Mouse (Mus musculus): Measurements from ENCODE around the gene Hacd4.
A peak's percentile ranks its signal among the peaks of the same experiment; 100 is the strongest.
"Not testable (repeated sequence)": the region's sequence is repeated elsewhere in the genome, so short reads cannot be mapped to it uniquely, and the experiment has no call there.

Hacd4 gene

DNA sequence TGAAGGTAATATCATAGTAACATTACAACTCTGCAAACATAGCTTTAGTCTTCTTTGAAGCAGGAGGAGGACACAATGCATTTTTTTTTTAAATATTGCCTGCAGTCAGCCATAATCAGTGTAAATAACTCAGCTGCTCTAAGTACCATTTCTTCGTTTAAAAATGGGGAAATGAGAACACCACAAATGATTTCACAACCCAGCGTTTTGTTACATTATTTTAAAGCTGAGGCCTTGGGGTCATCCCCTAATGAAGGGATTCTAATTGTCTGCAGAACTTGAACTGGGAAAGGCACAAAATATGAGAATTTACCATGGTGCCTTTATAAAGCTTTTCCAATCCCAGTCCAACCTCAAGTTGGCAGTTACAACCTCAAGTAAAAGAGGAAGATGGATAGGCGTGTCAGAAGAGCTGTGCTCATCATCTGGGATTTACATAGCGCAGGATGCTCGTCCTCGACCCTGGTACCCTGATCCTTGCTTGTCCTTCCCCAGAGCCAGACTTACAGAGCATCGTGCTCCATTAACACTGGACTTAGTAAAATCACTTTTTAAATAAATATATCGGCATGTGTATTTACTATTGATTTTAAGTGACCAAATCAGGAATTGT is 6.2 kb downstream of the Hacd4 start:
- no peak for DNase-seq (ENCODE audit: low spot score in 2 of 2)

DNA sequence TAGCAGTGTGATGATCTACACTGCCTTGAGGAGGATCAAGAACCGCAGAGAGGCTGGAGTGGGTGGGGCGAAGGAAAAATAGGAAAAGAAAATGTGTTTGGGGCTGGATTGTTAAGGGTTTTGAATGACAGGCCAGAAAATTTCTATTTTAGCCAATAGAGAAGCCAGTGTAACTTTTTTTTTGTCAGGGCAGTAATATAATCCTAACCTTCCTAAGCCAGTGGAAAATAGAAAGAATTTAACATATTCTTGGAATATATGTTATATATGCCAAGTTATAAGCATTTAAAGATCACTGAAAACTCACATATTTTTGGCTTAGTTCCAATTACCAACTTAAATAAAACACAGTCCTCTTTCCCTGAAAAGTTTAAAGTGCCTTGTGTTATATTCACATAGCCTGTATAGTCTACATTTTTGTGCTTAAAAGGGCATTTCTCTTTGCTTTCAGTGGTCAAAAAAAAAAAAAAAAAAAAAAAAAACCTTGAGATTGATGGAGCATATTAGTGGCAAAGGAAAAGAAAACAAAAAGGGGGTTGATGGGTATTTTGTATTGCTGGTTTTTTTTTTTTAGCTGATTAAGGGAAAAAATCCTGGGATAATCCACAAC is 11.0 kb downstream of the Hacd4 start:
- no peak for DNase-seq (ENCODE audit: low spot score in 2 of 2)

- DNase-seq (ENCODE audit: low spot score in 2 of 2) = no peak
Observed at GRCm38 (mm10) chr4:88424563-88424962, 14.2 kb downstream of the Hacd4 start.

DNA sequence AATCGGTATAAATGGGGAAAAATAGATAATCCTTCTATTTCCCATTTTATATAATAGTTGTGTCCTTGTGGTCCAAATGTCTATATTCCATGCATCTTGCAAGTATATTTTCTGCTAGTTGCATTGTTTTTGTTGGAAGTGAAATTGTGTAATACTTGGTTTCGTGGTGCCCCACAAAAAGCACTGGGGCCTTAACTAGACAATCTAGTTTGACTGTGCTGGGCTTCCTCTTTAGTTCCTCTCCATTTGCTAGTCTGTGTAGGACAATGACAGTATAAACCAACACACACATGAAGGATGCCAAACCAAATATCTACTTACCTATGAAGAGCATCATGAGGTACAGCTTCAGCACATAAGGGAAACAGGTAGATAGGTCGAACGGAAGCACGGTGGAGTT is 19.4 kb downstream of the Hacd4 start:
- DNase-seq (ENCODE audit: low spot score in 2 of 2) = no peak

DNA sequence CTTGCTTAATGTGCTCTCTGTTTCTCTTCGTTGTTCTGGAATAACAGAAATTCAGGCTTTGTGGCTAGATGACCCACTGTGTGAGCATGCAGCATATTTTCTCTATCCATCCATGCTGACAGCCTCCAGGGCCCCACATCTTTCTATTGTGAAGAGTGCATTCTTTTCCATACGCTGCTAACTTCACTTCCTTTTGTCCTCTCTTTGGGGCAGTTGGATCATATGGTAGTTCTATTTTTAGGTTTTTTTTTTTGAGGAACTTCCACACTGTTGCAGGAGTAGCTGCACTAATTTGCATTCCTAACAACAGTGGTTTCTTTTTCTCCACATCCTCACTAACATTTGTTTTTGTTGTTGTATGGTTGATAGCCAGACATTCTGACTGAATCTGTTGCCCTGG is 23.7 kb downstream of the Hacd4 start:
- DNase-seq (ENCODE audit: low spot score in 2 of 2) = no peak

- no peak for DNase-seq (ENCODE audit: low spot score in 2 of 2)
Observed at GRCm38 (mm10) chr4:88412331-88412730, 26.4 kb downstream of the Hacd4 start.

DNA sequence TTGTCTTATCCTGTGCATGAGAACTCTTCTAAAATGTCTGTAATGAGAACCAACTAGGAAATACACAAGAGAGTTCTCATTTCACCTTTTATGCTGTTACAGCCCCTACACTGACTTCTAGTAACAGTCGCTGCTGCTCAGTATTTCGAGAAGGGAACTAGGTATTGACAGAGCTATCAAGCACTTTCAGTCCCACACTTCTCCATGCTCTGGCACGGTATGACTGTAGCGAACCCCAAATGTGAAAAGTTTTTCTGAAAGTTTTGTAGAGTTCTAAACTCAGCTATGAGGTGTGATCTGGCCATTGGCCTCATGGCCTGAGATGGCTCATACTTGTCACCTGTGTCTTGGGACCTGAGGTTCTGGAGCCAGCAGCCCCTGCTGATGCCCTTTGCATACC is 29.4 kb downstream of the Hacd4 start:
- no peak for DNase-seq (ENCODE audit: low spot score in 2 of 2)

- no peak for DNase-seq (ENCODE audit: low spot score in 2 of 2)
Observed at GRCm38 (mm10) chr4:88406887-88407696, 31.6 kb downstream of the Hacd4 start.

GRCm38 (mm10) chr4:88402884-88403283 is 35.8 kb downstream of the Hacd4 start:
- DNase-seq (ENCODE audit: low spot score in 2 of 2) = no peak

- no peak for DNase-seq (ENCODE audit: low spot score in 2 of 2)
Observed at GRCm38 (mm10) chr4:88400992-88401313, 37.8 kb downstream of the Hacd4 start.

- no peak for DNase-seq (ENCODE audit: low spot score in 2 of 2)
Observed at GRCm38 (mm10) chr4:88400302-88400991, 38.3 kb downstream of the Hacd4 start.

DNA sequence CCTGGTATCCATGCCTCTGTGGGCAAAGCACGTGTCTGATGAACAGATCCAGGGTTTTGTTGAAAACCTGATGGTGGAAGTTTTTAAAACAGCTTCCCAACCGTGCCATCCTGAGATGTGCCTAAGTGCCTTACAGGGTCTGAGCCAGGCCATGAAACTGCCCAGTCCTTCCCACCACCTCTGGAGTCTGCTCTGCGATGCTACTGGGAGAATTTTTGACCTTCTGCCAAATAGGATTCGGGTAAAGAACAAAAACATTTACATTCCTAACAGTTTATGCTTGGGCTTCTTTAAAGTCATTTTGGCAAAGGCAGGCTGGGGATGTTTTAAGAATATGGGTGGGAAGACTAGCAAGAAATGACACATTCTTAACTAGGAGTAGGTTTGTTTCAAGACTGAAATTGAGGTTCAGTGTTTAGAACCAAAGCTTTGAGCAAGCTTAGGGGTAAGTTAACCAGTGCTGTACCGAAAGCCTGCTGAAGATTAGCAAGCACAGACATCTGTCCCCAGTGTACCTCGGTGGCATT is 41.7 kb downstream of the Hacd4 start:
- no peak for DNase-seq (ENCODE audit: low spot score in 2 of 2)

GRCm38 (mm10) chr4:88395717-88396116 is 43.0 kb downstream of the Hacd4 start:
- no peak for DNase-seq (ENCODE audit: low spot score in 2 of 2)

DNA sequence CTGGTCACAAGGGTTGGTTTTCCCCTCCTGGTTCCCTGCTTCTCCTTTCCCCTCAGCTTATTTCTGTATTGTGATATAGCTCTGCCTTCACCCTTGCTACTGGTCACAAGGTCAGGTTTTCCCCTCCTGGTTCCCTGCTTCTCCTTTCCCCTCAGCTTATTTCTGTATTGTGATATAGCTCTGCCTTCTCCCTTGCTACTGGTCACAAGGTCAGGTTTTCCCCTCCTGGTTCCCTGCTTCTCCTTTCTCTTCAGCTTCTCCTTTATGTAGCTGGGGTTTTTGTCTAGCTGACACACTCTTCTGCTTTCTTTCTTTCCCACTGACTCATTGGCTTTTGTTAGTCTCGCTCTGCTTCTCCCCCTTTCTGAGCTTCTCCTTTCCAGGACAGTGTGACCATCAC is 48.1 kb downstream of the Hacd4 start:
- not testable (repeated sequence) for DNase-seq (ENCODE audit: low spot score in 2 of 2)

- DNase-seq (ENCODE audit: low spot score in 2 of 2) = no peak
Observed at GRCm38 (mm10) chr4:88390036-88390435, 48.7 kb downstream of the Hacd4 start.

DNA sequence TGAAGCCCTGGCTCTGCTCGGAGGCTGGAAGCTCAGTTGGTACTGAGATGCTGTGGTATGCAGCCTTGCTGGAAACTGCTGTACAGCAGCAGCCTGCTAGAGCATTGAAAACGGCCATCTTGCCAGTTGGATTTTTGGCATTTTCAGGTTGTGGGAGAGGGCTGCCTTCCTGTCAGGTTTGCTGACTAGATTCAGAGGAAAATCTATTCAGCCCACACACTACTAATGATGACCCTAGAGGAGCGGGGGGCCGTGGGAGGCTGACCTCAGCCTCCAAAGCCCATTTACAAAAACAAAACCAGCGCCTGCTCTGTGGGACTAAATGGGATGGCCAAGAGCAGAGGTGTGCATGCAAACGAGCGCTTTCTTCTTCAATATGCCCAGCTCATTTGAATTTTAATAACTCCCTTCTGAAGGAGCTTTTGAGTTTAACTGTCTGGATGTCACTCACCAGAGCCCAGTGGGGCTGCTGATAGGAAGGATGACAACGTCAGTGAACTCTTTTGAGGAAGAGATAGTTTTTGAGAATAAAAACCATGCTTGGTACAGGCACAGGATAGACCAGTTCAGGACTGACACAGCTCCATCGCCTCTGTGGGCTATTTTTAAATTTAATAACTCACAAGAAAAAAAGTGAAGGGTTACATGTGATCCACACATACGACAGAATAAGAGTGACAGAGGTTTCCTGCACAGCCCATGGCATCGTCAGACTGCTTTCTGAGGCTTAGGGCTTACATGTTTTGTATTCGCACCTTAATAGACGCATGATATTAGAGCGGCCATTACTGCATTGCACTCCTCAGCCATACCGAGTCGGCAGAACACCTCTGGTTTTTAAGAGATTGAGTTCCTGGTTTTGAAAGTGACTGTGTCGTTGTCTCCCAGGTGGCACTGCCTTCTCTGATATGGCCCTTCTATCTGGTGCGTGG is 66.2 kb downstream of the Hacd4 start:
- no peak for DNase-seq (ENCODE audit: low spot score in 2 of 2)

DNA sequence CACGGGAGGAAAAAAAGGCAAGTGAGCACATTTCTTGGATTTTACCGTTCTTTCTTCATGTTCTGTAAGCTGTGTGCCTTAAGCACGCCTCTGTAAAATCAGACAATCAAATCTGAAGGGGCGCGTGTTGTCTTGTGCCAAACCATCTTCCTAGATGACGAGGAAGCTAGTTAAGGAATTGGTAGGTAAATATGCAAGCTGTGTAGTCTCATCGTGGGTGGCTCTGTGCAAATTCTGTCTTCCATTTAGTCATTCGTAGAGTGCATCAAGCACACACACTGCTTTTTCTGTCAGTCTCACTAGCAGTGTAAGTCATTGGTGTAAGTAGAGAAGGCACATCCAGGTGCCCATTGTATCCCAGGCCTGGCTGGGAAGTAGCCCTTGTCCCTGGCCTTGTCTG is 67.9 kb downstream of the Hacd4 start:
- DNase-seq (ENCODE audit: low spot score in 2 of 2) = no peak

- DNase-seq (ENCODE audit: low spot score in 2 of 2) = no peak
Observed at GRCm38 (mm10) chr4:88369951-88370350, 68.8 kb downstream of the Hacd4 start.

- no peak for DNase-seq (ENCODE audit: low spot score in 2 of 2)
Observed at GRCm38 (mm10) chr4:88357431-88357830, 81.3 kb downstream of the Hacd4 start.

DNA sequence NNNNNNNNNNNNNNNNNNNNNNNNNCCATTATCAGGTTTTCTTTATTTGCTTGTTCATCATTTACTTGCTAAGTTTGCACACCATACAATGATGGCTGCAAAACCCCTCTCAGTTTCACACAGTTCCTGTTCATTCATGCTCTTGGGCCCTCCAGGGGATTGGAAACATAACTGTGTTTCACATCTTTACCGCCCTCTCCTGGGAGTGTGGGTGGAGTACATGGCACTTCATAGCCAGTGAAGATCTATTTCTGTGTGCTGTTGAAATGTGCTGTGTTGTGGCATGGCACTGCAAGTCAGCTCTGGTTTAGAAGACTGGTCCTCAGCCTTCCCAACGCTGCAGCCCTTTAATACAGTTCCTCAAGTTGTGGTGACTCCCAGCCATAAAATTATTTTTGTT is 82.1 kb downstream of the Hacd4 start:
- DNase-seq (ENCODE audit: low spot score in 2 of 2) = peak in 1 of 2 experiments; percentile 22

DNA sequence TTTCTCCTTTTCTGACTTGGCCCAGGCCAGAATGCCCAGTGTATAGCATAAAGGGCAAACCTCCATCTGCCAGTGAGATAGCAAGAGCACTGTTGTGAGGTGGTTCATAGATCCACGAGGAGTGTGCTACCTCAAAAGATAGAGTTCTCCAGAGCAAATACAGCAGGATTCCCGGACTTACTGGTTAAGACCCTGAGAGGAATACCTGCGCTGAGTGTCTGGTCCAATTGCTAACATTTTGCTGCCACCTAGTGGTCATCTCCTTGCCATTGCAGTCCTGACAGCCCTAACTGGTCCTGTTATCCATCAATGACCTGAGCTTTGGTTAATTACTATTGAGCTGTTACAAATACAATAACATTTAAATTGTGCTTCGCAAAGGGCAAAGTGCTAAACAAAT is 87.8 kb downstream of the Hacd4 start:
- peak; percentile 20 to 55 for DNase-seq (ENCODE audit: low spot score in 2 of 2)
